Mouse (Mus musculus): ENCODE measurements around the gene Sbno1. TPM values are rescaled to one million over a fixed set of nuclear protein-coding genes. Genes with fewer than 3 reads are reported as not detected.
A peak's percentile ranks its signal among the peaks of the same experiment; 100 is the strongest.

The Sbno1 gene
- polyA plus RNA-seq, 1 experiment from 2014 or later, result 64.7 TPM

DNA sequence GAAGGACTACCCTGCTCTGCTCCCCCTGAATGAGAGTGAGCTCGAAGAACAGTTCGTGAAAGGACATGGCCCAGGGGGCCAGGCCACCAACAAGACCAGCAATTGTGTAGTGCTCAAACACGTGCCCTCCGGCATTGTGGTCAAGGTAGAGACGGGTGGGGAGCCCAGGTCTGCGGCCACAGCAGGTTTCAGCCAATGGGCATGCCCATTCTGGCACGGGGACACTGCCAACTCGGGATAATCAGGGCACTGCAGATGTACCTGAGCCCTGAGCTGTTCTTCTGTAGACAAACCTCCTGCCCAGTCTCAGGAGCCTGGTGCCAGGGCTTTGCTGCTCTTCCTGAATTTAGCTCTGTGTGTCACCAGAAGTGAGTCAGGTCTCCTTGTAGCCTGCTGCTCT, 87.0 kb downstream of the Sbno1 start:
- no peak for DNase-seq (ENCODE audit: low spot score)
- Histone ChIP-seq H3K4me1 (ENCODE audit: control insufficient read depth, insufficient read depth, low read length) (peaks cover 28% of the 10 kb centered on the region), H3K9ac (ENCODE audit: low read length) (no peak overlapping the region), H3K27me3 (replicated peaks; ENCODE audit: control insufficient read depth, insufficient read depth, low read length) (no peaks in the 10 kb centered on the region), H3K4me2 (ENCODE audit: low read length) (no peak overlapping the region), H3K27ac (ENCODE audit: low read depth, low read length) (peak overlapping the region; percentile 70), H3K9me3 (replicated peaks; ENCODE audit: control insufficient read depth, low read length) (no peaks in the 10 kb centered on the region), H3K4me3 (ENCODE audit: low read depth, low read length) (no peak overlapping the region), H3K36me3 (ENCODE audit: control insufficient read depth, insufficient read depth, low read length) (peaks cover 7% of the 10 kb centered on the region; the same call in 1 of the 2 replicates)
- ATAC-seq, result no peak
- 86% methylated on average over 8 of the region's 8 CpGs for WGBS

DNA sequence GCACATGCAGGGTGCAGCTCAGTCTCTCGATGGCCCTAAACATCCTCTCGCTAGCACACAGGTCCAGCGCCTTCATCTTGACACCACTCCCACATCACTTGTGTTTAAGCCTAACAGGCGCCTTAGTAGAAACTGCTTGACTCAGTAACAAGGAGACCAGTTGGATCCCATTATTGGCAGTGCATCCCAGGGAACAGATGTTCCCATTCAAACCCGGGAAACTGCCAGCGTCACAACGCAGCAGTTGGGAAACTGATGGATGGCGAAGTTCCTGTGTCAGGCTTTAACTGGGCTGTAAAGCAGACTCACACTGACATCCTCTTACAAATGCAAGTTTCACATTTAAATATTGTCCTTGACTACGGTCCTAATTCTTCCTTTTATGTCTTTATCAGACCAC, 87.9 kb downstream of the Sbno1 start:
- Histone ChIP-seq H3K4me3 (ENCODE audit: low read depth, low read length) (no peak overlapping the region), H3K4me2 (ENCODE audit: low read length) (no peak overlapping the region), H3K9me3 (replicated peaks; ENCODE audit: control insufficient read depth, low read length) (no peaks in the 10 kb centered on the region), H3K36me3 (ENCODE audit: control insufficient read depth, insufficient read depth, low read length) (0 out of 2 replicates have a peak, but pooled peaks cover 2% of the 10 kb centered on the region), H3K9ac (ENCODE audit: low read length) (no peak overlapping the region), H3K4me1 (ENCODE audit: control insufficient read depth, insufficient read depth, low read length) (peaks cover 28% of the 10 kb centered on the region), H3K27me3 (replicated peaks; ENCODE audit: control insufficient read depth, insufficient read depth, low read length) (no peaks in the 10 kb centered on the region), H3K27ac (ENCODE audit: low read depth, low read length) (peak overlapping the region; percentile 70)
- WGBS, result 46% methylated on average over 9 of the region's 9 CpGs
- DNase-seq (ENCODE audit: low spot score) (peak; percentile 86), ATAC-seq (peak; percentile 51; the same call in 1 of the 2 replicates)

DNA sequence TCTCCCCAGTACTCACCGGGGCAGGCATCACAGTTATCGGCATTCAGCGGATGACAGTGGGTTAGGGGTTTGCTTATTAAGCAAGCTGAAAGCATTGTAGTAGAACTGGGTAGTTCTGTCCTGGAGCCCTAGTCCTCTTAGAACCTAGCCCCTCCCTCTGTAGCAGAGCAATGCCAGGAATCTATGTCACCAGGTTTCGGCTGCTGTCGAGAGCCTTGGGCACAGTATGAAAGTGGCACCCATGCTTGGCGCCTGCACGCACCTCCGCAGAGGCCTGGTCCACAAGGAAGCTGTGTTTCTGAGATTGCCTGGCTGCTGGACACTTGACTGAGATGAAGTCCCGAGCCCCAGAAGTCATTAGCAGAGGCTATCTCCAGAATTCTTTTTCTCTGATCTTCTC, 88.7 kb downstream of the Sbno1 start:
- Histone ChIP-seq H3K27ac (ENCODE audit: low read depth, low read length) (peak overlapping the region; percentile 70), H3K9ac (ENCODE audit: low read length) (no peak overlapping the region), H3K4me3 (ENCODE audit: low read depth, low read length) (no peak overlapping the region), H3K4me2 (ENCODE audit: low read length) (no peak overlapping the region), H3K4me1 (ENCODE audit: control insufficient read depth, insufficient read depth, low read length) (peaks cover 28% of the 10 kb centered on the region), H3K27me3 (replicated peaks; ENCODE audit: control insufficient read depth, insufficient read depth, low read length) (no peaks in the 10 kb centered on the region), H3K36me3 (ENCODE audit: control insufficient read depth, insufficient read depth, low read length) (no peaks in the 10 kb centered on the region), H3K9me3 (replicated peaks; ENCODE audit: control insufficient read depth, low read length) (no peaks in the 10 kb centered on the region)
- DNase-seq (ENCODE audit: low spot score) (peak; percentile 28), ATAC-seq (no peak)
- 81% methylated on average over 9 of the region's 9 CpGs for WGBS

DNA sequence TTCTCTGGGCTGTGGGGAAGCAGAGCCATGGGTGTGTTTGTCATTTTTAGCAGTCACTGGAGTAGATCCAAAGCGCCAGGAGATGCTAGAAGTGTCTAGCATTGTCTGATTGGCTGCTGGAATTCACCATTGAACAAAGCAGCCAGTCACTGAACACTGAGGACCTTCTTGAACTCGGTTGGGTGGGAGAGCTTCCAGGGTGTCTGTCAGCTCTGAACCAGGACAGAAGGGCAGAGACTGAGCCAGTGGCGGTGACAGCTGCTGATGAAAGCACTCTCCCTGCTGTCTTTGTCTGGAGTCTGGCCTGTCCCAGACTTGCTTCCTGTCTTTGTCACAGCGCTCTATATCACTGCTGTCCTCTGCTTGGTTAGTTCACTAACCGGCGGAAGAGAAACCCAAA, 91.4 kb downstream of the Sbno1 start:
- H3K36me3 ChIP-seq (ENCODE audit: control insufficient read depth, insufficient read depth, low read length), result no peaks in the 10 kb centered on the region
- 30% methylated on average over 6 of the region's 6 CpGs for WGBS
- peak overlapping the region; percentile 51 for H3K9ac ChIP-seq (ENCODE audit: low read length)
- no peaks in the 10 kb centered on the region for H3K9me3 ChIP-seq (replicated peaks; ENCODE audit: control insufficient read depth, low read length)
- DNase-seq (ENCODE audit: low spot score) (peak; percentile 90), ATAC-seq (peak; percentile 87)
- H3K27ac ChIP-seq (ENCODE audit: low read depth, low read length), result peak overlapping the region; percentile 91
- no peak overlapping the region for H3K4me3 ChIP-seq (ENCODE audit: low read depth, low read length)
- peaks cover 28% of the 10 kb centered on the region for H3K4me1 ChIP-seq (ENCODE audit: control insufficient read depth, insufficient read depth, low read length)
- H3K27me3 ChIP-seq (replicated peaks; ENCODE audit: control insufficient read depth, insufficient read depth, low read length), result no peaks in the 10 kb centered on the region
- no peak overlapping the region for H3K4me2 ChIP-seq (ENCODE audit: low read length)

DNA sequence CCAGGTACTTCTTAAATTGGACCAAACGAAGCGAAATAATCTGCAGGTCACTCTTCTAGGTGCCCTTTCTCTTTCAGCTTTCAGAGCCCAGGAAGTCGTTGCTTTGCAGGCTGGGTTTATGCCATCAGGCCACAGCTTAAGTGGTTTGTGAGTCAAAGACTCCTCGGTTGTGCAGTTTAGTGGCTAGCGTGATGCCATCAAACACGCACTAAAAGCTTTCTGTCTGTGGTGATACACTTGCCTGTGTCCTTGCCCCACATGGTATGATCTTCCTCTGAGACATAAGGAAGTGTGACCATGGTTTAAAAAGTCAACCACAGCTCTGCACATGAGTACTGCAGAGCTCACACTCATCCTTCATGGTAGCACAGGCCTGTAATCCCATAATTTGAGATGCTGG, 95.7 kb downstream of the Sbno1 start:
- H3K4me1 ChIP-seq (ENCODE audit: control insufficient read depth, insufficient read depth, low read length), result peaks cover 19% of the 10 kb centered on the region
- no peaks in the 10 kb centered on the region; the same call in 1 of the 2 replicates for H3K36me3 ChIP-seq (ENCODE audit: control insufficient read depth, insufficient read depth, low read length)
- no peak overlapping the region for H3K4me2 ChIP-seq (ENCODE audit: low read length)
- H3K27ac ChIP-seq (ENCODE audit: low read depth, low read length), result no peak overlapping the region
- ATAC-seq (no peak), DNase-seq (ENCODE audit: low spot score) (no peak)
- no peaks in the 10 kb centered on the region for H3K27me3 ChIP-seq (replicated peaks; ENCODE audit: control insufficient read depth, insufficient read depth, low read length)
- H3K9ac ChIP-seq (ENCODE audit: low read length), result no peak overlapping the region
- no peaks in the 10 kb centered on the region for H3K9me3 ChIP-seq (replicated peaks; ENCODE audit: control insufficient read depth, low read length)
- no peak overlapping the region for H3K4me3 ChIP-seq (ENCODE audit: low read depth, low read length)
- 85% methylated on average over 6 of the region's 6 CpGs for WGBS

DNA sequence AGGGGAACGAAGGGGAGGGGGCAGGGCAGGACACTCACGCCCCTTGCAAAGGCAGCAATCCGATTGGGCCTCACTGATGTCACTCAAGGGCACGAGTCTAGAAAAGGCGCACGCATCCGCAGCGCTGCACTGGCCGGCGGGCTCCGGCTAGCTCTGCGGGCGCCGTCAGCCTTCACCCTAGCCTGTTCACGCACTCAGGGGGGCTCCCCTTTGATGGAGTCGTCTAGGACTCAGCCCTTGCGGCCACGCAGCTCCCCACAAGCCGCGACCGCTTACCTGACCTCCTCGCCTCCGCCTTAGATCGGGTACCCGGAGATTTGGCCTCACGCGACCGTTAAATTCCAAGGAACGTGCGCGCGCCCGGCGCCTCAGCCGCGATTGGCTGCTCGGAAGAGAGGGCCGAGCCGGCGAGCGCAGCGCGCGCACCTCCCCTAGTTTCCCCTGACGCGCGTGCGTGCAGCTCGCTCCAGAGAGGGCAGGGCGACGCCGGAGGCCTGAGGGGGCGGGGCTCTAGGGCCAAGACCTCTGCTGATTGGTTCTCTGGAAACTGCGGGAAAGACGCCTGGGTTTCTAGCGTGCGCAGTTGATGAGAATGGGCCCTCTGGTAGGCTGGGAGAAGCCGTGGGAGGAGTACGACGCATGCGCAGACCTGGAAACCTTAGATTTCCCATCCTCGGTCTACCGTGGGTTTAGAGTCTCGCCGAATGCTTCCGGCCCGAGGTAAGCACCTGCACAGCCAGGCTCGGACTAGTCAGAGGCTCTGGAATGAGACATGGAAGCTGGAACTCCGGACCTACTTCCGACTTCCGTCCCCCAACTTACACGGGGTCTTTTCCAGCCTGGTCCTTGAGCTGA, 98.1 kb downstream of the Sbno1 start, which contains the start of the genes Mphosph9 and 2810006K23Rik:
Gene Mphosph9 (minus strand): TSS at position 463 of the 855 bp plus-strand sequence.
Gene 2810006K23Rik (plus strand): TSS at position 580 of the 855 bp plus-strand sequence.
- Histone ChIP-seq H3K4me2 (ENCODE audit: low read length) (peak within 1 kb of the TSS; percentile 84), H3K27ac (ENCODE audit: low read depth, low read length) (peak within 1 kb of the TSS; percentile 89), H3K4me1 (ENCODE audit: control insufficient read depth, insufficient read depth, low read length) (peaks cover 14% of the 10 kb centered on the region), H3K9me3 (replicated peaks; ENCODE audit: control insufficient read depth, low read length) (no peaks in the 10 kb centered on the region), H3K4me3 (ENCODE audit: low read depth, low read length) (peak within 1 kb of the TSS; percentile 43), H3K9ac (ENCODE audit: low read length) (peak within 1 kb of the TSS; percentile 67), H3K36me3 (ENCODE audit: control insufficient read depth, insufficient read depth, low read length) (peaks cover 11% of the 10 kb centered on the region; the same call in 1 of the 2 replicates), H3K27me3 (replicated peaks; ENCODE audit: control insufficient read depth, insufficient read depth, low read length) (no peaks in the 10 kb centered on the region)
- under 1% methylated on average over 72 of the region's 72 CpGs for WGBS
- DNase-seq (ENCODE audit: low spot score) (peak; percentile 100), ATAC-seq (peak; percentile 98)

DNA sequence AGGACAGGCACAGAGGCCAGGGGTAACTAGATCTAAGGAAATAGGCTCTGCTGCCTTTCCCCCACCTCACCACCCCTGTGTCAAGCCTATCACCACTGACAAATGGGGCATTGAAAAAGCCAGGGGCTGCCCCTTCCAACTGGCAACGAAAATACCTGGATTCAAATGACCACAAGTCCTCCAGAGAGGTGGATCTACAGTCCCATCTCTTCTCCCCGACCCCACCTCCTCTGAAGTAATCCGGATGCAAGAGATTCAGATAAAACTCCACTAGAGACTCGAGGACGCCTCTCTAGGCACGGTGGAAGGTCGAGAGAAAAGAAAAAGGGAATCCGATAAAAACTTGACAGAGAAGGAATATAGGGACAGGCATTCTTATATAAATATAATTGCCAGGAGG, 99.0 kb downstream of the Sbno1 start:
- WGBS, result 2% methylated on average over 8 of the region's 8 CpGs

More for the DNA sequence above, 99.0 kb downstream of the Sbno1 start:
- H3K4me1 ChIP-seq (ENCODE audit: control insufficient read depth, insufficient read depth, low read length), result peaks cover 14% of the 10 kb centered on the region
- DNase-seq (ENCODE audit: low spot score), result no peak
- H3K36me3 ChIP-seq (ENCODE audit: control insufficient read depth, insufficient read depth, low read length), result peaks cover 20% of the 10 kb centered on the region; the same call in 1 of the 2 replicates
- peak overlapping the region; percentile 89; the same call in 1 of the 2 replicates for H3K27ac ChIP-seq (ENCODE audit: low read depth, low read length)
- ATAC-seq, result no peak
- H3K4me3 ChIP-seq (ENCODE audit: low read depth, low read length), result peak overlapping the region; percentile 43
- H3K27me3 ChIP-seq (replicated peaks; ENCODE audit: control insufficient read depth, insufficient read depth, low read length), result no peaks in the 10 kb centered on the region
- H3K4me2 ChIP-seq (ENCODE audit: low read length), result peak overlapping the region; percentile 80
- no peaks in the 10 kb centered on the region for H3K9me3 ChIP-seq (replicated peaks; ENCODE audit: control insufficient read depth, low read length)
- H3K9ac ChIP-seq (ENCODE audit: low read length), result peak overlapping the region; percentile 66

All from forebrain, embryonic 14.5 days (tissue).